Mouse (Mus musculus): ENCODE results near the gene B3gnt3. TPM values are rescaled to one million over a fixed set of nuclear protein-coding genes. Genes with fewer than 3 reads are reported as not detected.

Gene B3gnt3
- polyA plus RNA-seq, 1 experiment: 5.2 TPM

DNA sequence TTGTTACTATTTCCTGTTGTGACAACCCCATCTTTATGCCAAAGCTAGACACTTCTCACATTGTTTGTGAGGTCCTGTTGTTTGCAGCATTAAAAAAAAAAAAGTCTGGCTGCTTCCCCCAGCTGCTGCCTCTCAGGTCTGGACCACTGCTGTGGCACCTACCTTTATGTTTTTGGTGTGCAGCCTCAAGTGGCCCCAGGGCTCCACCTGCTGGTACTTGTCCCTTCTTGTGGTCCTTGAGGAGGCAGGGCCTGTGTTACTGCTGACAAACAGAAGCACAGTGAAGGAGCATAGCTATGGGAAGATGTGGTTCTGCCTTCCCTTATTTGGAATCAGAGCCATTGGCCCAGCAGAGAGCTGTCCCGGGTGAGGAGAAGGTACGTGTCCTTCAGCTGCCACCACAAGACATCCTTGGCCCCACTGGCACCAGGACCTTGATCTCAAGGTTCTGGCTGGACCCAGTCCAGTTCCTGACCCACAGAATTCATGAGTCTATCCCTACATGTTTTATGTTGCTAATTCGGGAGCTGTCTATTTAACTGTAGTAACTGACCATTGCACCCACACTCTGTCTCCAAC is 30.2 kb upstream of the B3gnt3 start:
- WGBS: 45% methylated on average over 3 of the region's 3 CpGs
- TF ChIP-seq CTCF (IDR thresholded peaks at IDR 0.05; ENCODE audit: extremely low read depth, insufficient read depth, insufficient read length, insufficient replicate concordance) (peak; percentile 81; the same call in 1 of the 2 replicates), POLR2A (IDR thresholded peaks at IDR 0.05; ENCODE audit: low read depth, low read length) (no peak)
- Histone ChIP-seq H3K27me3 (ENCODE audit: control insufficient read depth, insufficient read depth, low read length) (no peaks in the 10 kb centered on the region), H3K4me3 (ENCODE audit: extremely low read depth, insufficient read depth, insufficient read length) (no peak overlapping the region), H3K27ac (ENCODE audit: insufficient read depth, low read length) (no peak overlapping the region), H3K4me1 (ENCODE audit: control insufficient read depth, insufficient read depth, insufficient read length) (peaks cover 8% of the 10 kb centered on the region; the same call in 1 of the 2 replicates), H3K36me3 (ENCODE audit: control insufficient read depth, insufficient read depth, low read length) (no peaks in the 10 kb centered on the region)
- DNase-seq (ENCODE audit: low read depth in 1 of 2, low spot score in 2 of 2): peak; percentile 47 to 80

- Histone ChIP-seq H3K4me3 (ENCODE audit: extremely low read depth, insufficient read depth, insufficient read length) (peak overlapping the region; percentile 8; the same call in 1 of the 2 replicates), H3K4me1 (ENCODE audit: control insufficient read depth, insufficient read depth, insufficient read length) (peaks cover 19% of the 10 kb centered on the region), H3K27me3 (ENCODE audit: control insufficient read depth, insufficient read depth, low read length) (no peaks in the 10 kb centered on the region), H3K27ac (ENCODE audit: insufficient read depth, low read length) (no peak overlapping the region), H3K36me3 (ENCODE audit: control insufficient read depth, insufficient read depth, low read length) (no peaks in the 10 kb centered on the region)
- TF ChIP-seq POLR2A (IDR thresholded peaks at IDR 0.05; ENCODE audit: low read depth, low read length) (no peak), CTCF (IDR thresholded peaks at IDR 0.05; ENCODE audit: extremely low read depth, insufficient read depth, insufficient read length, insufficient replicate concordance) (no peak)
- peak in 1 of 2 experiments; percentile 25 for DNase-seq (ENCODE audit: low read depth in 1 of 2, low spot score in 2 of 2)
- 6% methylated on average over 14 of the region's 16 CpGs for WGBS
These were observed 27.4 kb upstream of the B3gnt3 start for GRCm38 (mm10) chr8:71728826-71729620.

GRCm38 (mm10) chr8:71728240-71728785 is 26.7 kb upstream of the B3gnt3 start:
- no peaks in the 10 kb centered on the region for H3K27me3 ChIP-seq (ENCODE audit: control insufficient read depth, insufficient read depth, low read length)
- WGBS: 21% methylated on average over 21 of the region's 21 CpGs
- no peak for DNase-seq (ENCODE audit: low read depth in 1 of 2, low spot score in 2 of 2)

DNA sequence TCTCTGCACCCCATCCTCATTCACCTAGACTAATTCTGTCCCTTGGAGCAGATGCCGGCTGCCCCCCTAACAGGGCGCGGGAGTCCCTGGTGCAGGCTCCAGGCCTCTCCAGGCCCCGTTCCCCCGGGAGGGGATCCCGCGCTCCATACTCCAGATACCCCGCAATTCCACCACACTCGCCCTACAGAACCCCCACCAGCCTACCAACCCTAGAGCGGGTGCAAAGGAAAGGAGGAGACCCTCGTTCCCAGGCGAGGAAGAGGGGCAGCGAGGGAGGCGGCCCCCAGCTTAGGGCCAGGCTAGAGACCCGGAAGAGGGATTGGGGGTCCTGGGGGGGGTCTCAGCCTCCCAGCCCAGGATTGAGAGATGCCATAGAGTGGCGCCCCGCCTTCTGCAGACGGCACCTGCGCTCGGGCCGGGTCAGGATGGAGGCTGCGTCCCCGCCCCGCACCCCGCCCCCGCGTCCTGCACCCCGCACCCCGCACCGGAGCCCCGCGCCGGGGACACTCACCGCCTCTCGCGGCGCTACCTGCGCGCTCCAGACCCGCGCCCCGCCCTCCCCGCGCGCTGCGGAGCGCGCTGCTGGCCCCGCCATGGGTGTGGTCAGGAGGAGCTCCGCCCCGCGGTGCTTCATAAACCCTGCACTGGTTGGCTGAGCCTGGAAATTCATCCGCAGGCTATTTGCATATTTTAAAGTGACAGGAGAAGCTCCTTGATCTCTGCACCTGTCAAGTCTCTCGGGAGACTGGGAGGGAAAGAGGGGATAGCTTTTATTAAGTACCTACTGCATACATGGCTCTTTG is 23.7 kb upstream of the B3gnt3 start, which contains the start of gene Fcho1:
Gene Fcho1 (minus strand): TSS at position 595 of the 803 bp plus-strand sequence.
- Histone ChIP-seq H3K27me3 (ENCODE audit: control insufficient read depth, insufficient read depth, low read length) (no peaks in the 10 kb centered on the region), H3K4me3 (ENCODE audit: extremely low read depth, insufficient read depth, insufficient read length) (peak within 1 kb of the TSS; percentile 71), H3K36me3 (ENCODE audit: control insufficient read depth, insufficient read depth, low read length) (0 out of 2 replicates have a peak, but pooled peaks cover 2% of the 10 kb centered on the region), H3K27ac (ENCODE audit: insufficient read depth, low read length) (peak within 1 kb of the TSS; percentile 72), H3K4me1 (ENCODE audit: control insufficient read depth, insufficient read depth, insufficient read length) (peaks cover 22% of the 10 kb centered on the region)
- peak; percentile 74 to 83 for DNase-seq (ENCODE audit: low read depth in 1 of 2, low spot score in 2 of 2)
- TF ChIP-seq CTCF (IDR thresholded peaks at IDR 0.05; ENCODE audit: extremely low read depth, insufficient read depth, insufficient read length, insufficient replicate concordance) (no peak), POLR2A (IDR thresholded peaks at IDR 0.05; ENCODE audit: low read depth, low read length) (no peak)
- under 1% methylated on average over 45 of the region's 54 CpGs for whole genome bisulfite sequencing

More at GRCm38 (mm10) chr8:71728240-71728785, 26.7 kb upstream of the B3gnt3 start:
- no peaks in the 10 kb centered on the region for H3K36me3 ChIP-seq (ENCODE audit: control insufficient read depth, insufficient read depth, low read length)
- TF ChIP-seq POLR2A (IDR thresholded peaks at IDR 0.05; ENCODE audit: low read depth, low read length): no peak
- TF ChIP-seq CTCF (IDR thresholded peaks at IDR 0.05; ENCODE audit: extremely low read depth, insufficient read depth, insufficient read length, insufficient replicate concordance): no peak
- H3K4me1 ChIP-seq (ENCODE audit: control insufficient read depth, insufficient read depth, insufficient read length): peaks cover 22% of the 10 kb centered on the region
- peak overlapping the region; percentile 2; the same call in 1 of the 2 replicates for H3K4me3 ChIP-seq (ENCODE audit: extremely low read depth, insufficient read depth, insufficient read length)
- H3K27ac ChIP-seq (ENCODE audit: insufficient read depth, low read length): no peak overlapping the region

- H3K27me3 ChIP-seq (ENCODE audit: control insufficient read depth, insufficient read depth, low read length): no peaks in the 10 kb centered on the region
- 42% methylated on average over 4 of the region's 4 CpGs for WGBS
- no peak for DNase-seq (ENCODE audit: low read depth in 1 of 2, low spot score in 2 of 2)
- H3K27ac ChIP-seq (ENCODE audit: insufficient read depth, low read length): peak overlapping the region; percentile 72; the same call in 1 of the 2 replicates
- H3K4me3 ChIP-seq (ENCODE audit: extremely low read depth, insufficient read depth, insufficient read length): no peak overlapping the region
- TF ChIP-seq POLR2A (IDR thresholded peaks at IDR 0.05; ENCODE audit: low read depth, low read length): no peak
- no peak for TF ChIP-seq CTCF (IDR thresholded peaks at IDR 0.05; ENCODE audit: extremely low read depth, insufficient read depth, insufficient read length, insufficient replicate concordance)
- H3K4me1 ChIP-seq (ENCODE audit: control insufficient read depth, insufficient read depth, insufficient read length): peaks cover 22% of the 10 kb centered on the region
- 0 out of 2 replicates have a peak, but pooled peaks cover 4% of the 10 kb centered on the region for H3K36me3 ChIP-seq (ENCODE audit: control insufficient read depth, insufficient read depth, low read length)
These were observed 22.8 kb upstream of the B3gnt3 start for GRCm38 (mm10) chr8:71724389-71724788.

- Histone ChIP-seq H3K27ac (ENCODE audit: insufficient read depth, low read length) (peak overlapping the region; percentile 79), H3K27me3 (ENCODE audit: control insufficient read depth, insufficient read depth, low read length) (no peaks in the 10 kb centered on the region), H3K36me3 (ENCODE audit: control insufficient read depth, insufficient read depth, low read length) (peaks cover 9% of the 10 kb centered on the region), H3K4me3 (ENCODE audit: extremely low read depth, insufficient read depth, insufficient read length) (peak overlapping the region; percentile 71), H3K4me1 (ENCODE audit: control insufficient read depth, insufficient read depth, insufficient read length) (peaks cover 15% of the 10 kb centered on the region)
- 4% methylated on average over 14 of the region's 14 CpGs for WGBS
- DNase-seq (ENCODE audit: low read depth in 1 of 2, low spot score in 2 of 2): peak; percentile 68 to 85
- TF ChIP-seq CTCF (IDR thresholded peaks at IDR 0.05; ENCODE audit: extremely low read depth, insufficient read depth, insufficient read length, insufficient replicate concordance): no peak
- TF ChIP-seq POLR2A (IDR thresholded peaks at IDR 0.05; ENCODE audit: low read depth, low read length): peak; percentile 64
These were observed 21.5 kb upstream of the B3gnt3 start for GRCm38 (mm10) chr8:71723047-71723551.

Measured in spleen, adult 2 months (tissue).